ENCODE assay signal across 12 mouse cellular contexts in genomic region chr7:27118033-27118511, GRCm38 (mm10). TPM values are rescaled to one million over a fixed set of nuclear protein-coding genes. Genes with fewer than 3 reads are reported as not detected.
DNase-seq lines count a peak whose midpoint lies in the region; ATAC-seq lines count a peak whose summit lies in the region.
"Had no signal": no experiment of that assay in that cellular context is flagged by ENCODE, and none has a peak within 500 bp of the region (broad histone marks: within the 10 kb centered on the region; RNA-seq: fewer than 3 reads in every experiment).

No protein-coding gene starts in this region.

- peak; percentile 97 for ATAC-seq in lung, embryonic 16.5 days (ENCODE audit: low read depth)
- no peak for ATAC-seq in forebrain, embryonic 12.5 days (ENCODE audit: low FRiP score)

- H3K4me2 ChIP-seq in lung, embryonic 16.5 days (ENCODE audit: low read depth, low read length) = no peak overlapping the region
- H3K4me2 ChIP-seq in forebrain, embryonic 12.5 days = no peak overlapping the region
- H3K4me2 ChIP-seq: liver, embryonic 15.5 days had no signal

- peak; percentile 71 for DNase-seq in adrenal gland, adult 2 months
- no peak for DNase-seq in adrenal gland, postnatal 4 days (ENCODE audit: low spot score in 2 of 2)
- DNase-seq in 3134 (ENCODE audit: extremely low read depth, insufficient read length, low spot score) = peak; percentile 22
- peak; percentile 18 for DNase-seq in gastrocnemius, postnatal 14 days
- no peak for DNase-seq in cerebellum, adult 11 months
- no peak for DNase-seq in thymus, postnatal 4 days
- DNase-seq: cerebellum, adult 2 months had no signal

- H3K4me3 ChIP-seq in lung, embryonic 16.5 days (ENCODE audit: low read length) = no peak overlapping the region
- no peak overlapping the region for H3K4me3 ChIP-seq in forebrain, embryonic 12.5 days (replicated peaks)
- H3K4me3 ChIP-seq: liver, embryonic 15.5 days had no signal

- H3K36me3 ChIP-seq in lung, embryonic 16.5 days (ENCODE audit: control insufficient read depth, insufficient read depth, low read length) = no peaks in the 10 kb centered on the region
- no peaks in the 10 kb centered on the region for H3K36me3 ChIP-seq in forebrain, embryonic 12.5 days (replicated peaks)
- H3K36me3 ChIP-seq: liver, embryonic 15.5 days had no signal

- H3K27ac ChIP-seq in lung, embryonic 16.5 days (ENCODE audit: low read length) = peak overlapping the region; percentile 84
- H3K27ac ChIP-seq in forebrain, embryonic 12.5 days = no peak overlapping the region
- H3K27ac ChIP-seq: liver, embryonic 15.5 days had no signal

- 56% methylated on average over 4 of the region's 4 CpGs for WGBS in lung, embryonic 16.5 days
- 70% methylated on average over 4 of the region's 4 CpGs for WGBS in forebrain, embryonic 12.5 days

- H3K9me3 ChIP-seq in lung, embryonic 16.5 days (ENCODE audit: control insufficient read depth, low read length) = peaks cover 4% of the 10 kb centered on the region
- no peaks in the 10 kb centered on the region for H3K9me3 ChIP-seq in forebrain, embryonic 12.5 days
- H3K9me3 ChIP-seq: liver, embryonic 15.5 days had no signal

- intact Hi-C loops in gastrocnemius, postnatal 14 days (cut with DNase I; ENCODE audit: low total_unique reads) = no loop called here

- peaks cover 10% of the 10 kb centered on the region for H3K4me1 ChIP-seq in lung, embryonic 16.5 days (replicated peaks; ENCODE audit: control insufficient read depth, insufficient read depth, low read length)
- no peaks in the 10 kb centered on the region for H3K4me1 ChIP-seq in forebrain, embryonic 12.5 days
- H3K4me1 ChIP-seq: liver, embryonic 15.5 days had no signal

- no peak overlapping the region for H3K9ac ChIP-seq in lung, embryonic 16.5 days (ENCODE audit: low read length)
- H3K9ac ChIP-seq in forebrain, embryonic 12.5 days = no peak overlapping the region
- H3K9ac ChIP-seq: liver, embryonic 15.5 days had no signal

- H3K27me3 ChIP-seq in lung, embryonic 16.5 days (ENCODE audit: control insufficient read depth, insufficient read depth, low read depth, low read length) = no peaks in the 10 kb centered on the region
- no peaks in the 10 kb centered on the region for H3K27me3 ChIP-seq in forebrain, embryonic 12.5 days
- H3K27me3 ChIP-seq: liver, embryonic 15.5 days had no signal

RNA-seq across cellular contexts. Expression of gene Cyp2f2, which starts 1.6 kb away (rescaled TPM):
- total RNA-seq in adrenal gland, adult 2 months (2021) = 100 to 1,000 TPM in 1 of 2 experiments, 1 to 10 TPM in 1; 2.1 to 993 TPM
- 363 and 752 TPM in 2 replicates for polyA plus RNA-seq in adrenal gland, adult 2 months (2012; rRNA removed)
- 100 to 1,000 TPM; 148 to 161 TPM for total RNA-seq in adrenal gland, postnatal 4 days (2021)
- under 1 TPM in 1 of 2 experiments, not detected in 1; 0.21 TPM for total RNA-seq in gastrocnemius, postnatal 14 days (2021)
- 75.8 and 84.9 TPM in 2 replicates for polyA plus RNA-seq in lung, embryonic 16.5 days (2015; fragmentation: Nextera tagmentation; extraction: Ambion mirVana)
- polyA plus RNA-seq in forebrain, embryonic 12.5 days (2016; fragmentation: Nextera tagmentation; extraction: Ambion mirVana) = not detected in 2 replicates

RNA-seq across cellular contexts. Expression of gene Cyp2t4, which starts 35.4 kb away (rescaled TPM):
- total RNA-seq in adrenal gland, adult 2 months (2021) = not detected
- not detected in 2 replicates for polyA plus RNA-seq in adrenal gland, adult 2 months (2012; rRNA removed)
- not detected for total RNA-seq in adrenal gland, postnatal 4 days (2021)
- not detected for total RNA-seq in gastrocnemius, postnatal 14 days (2021)
- 0.18 TPM in 1 of 2 replicates, not detected in the other for polyA plus RNA-seq in lung, embryonic 16.5 days (2015; fragmentation: Nextera tagmentation; extraction: Ambion mirVana)
- polyA plus RNA-seq in forebrain, embryonic 12.5 days (2016; fragmentation: Nextera tagmentation; extraction: Ambion mirVana) = 0.15 and 0.34 TPM in 2 replicates
- polyA plus RNA-seq: cerebellum, adult 2 months; large intestine, adult 2 months; liver, embryonic 15.5 days; small intestine, adult 2 months had no signal

RNA-seq across cellular contexts. Expression of gene Egln2, which starts 48.5 kb away (rescaled TPM):
- total RNA-seq in adrenal gland, adult 2 months (2021) = 100 to 1,000 TPM in 1 of 2 experiments, 10 to 100 TPM in 1; 85.6 to 101 TPM
- polyA plus RNA-seq in adrenal gland, adult 2 months (2012; rRNA removed) = 142 and 144 TPM in 2 replicates
- total RNA-seq in adrenal gland, postnatal 4 days (2021) = 100 to 1,000 TPM; 106 to 111 TPM
- total RNA-seq in gastrocnemius, postnatal 14 days (2021) = 10 to 100 TPM; 83.0 to 87.9 TPM
- 68.8 and 72.9 TPM in 2 replicates for polyA plus RNA-seq in lung, embryonic 16.5 days (2015; fragmentation: Nextera tagmentation; extraction: Ambion mirVana)
- 89.9 and 92.2 TPM in 2 replicates for polyA plus RNA-seq in forebrain, embryonic 12.5 days (2016; fragmentation: Nextera tagmentation; extraction: Ambion mirVana)

Comparison
In these comparisons a context has a peak if more than half of its experiments do, and no peak if none do; other contexts are left out.
1. DNase-seq: peak in adrenal gland, adult 2 months (single experiment), 3134 (single experiment) and gastrocnemius, postnatal 14 days (single experiment); none in adrenal gland, postnatal 4 days (0 of 2), cerebellum, adult 11 months (single experiment) and thymus, postnatal 4 days (single experiment).